Mouse (Mus musculus) A20 (cell line): Measurements from ENCODE around the gene Tex46.

Experiments
- DNase-seq: peaks from one replicate; pipeline ENCODE4 v3.0.0-alpha.2; 2011; ENCODE audit warnings: low read depth, low spot score

Tex46 gene

GRCm38 (mm10) chr4:136631237-136631994 lies 21.2 kb downstream of the Tex46 start:
- DNase-seq, result no peak

DNA sequence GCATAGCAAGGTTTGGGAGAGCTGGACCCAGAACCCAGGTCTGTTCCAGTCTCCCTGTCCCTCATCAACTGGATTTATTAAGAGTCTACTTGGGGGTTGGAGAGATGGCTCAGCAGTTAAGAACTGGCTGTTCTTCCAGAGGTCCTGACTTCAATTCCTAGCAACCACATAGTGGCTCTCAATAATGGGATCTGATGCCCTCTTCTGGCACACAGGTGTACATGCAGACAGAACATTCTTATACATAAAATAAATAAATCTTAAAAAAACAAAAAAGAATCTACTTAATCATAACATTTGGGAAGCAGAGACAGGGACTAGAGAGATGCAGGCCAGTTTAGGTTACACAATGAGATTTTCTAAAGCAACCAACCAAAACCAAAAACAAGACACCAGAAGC lies 25.8 kb downstream of the Tex46 start:
- no peak for DNase-seq

DNA sequence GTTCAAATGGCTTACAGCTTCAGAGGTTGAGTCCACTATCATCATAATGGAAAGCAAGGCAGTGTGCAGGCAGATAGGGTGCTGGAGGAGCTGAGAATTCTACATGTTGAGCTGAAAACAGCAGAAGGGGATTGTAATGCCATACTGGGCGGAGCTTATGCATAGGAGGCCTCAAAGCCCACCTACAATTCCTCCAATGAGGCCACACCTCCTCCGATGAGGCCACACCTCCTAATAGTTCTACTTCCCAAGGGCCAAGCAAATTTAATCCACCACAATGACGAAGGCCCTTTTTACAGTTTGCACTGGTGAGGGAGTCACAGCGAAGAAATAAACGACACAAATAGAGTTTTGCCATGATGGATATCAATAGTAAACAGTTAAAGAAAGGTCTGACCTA lies 26.3 kb downstream of the Tex46 start:
- DNase-seq, result no peak

- no peak for DNase-seq
Observed at GRCm38 (mm10) chr4:136636983-136637562, 26.8 kb downstream of the Tex46 start.

- DNase-seq, result no peak
Observed at GRCm38 (mm10) chr4:136637563-136638229, 27.5 kb downstream of the Tex46 start.

GRCm38 (mm10) chr4:136638230-136638750 lies 28.1 kb downstream of the Tex46 start:
- no peak for DNase-seq

DNA sequence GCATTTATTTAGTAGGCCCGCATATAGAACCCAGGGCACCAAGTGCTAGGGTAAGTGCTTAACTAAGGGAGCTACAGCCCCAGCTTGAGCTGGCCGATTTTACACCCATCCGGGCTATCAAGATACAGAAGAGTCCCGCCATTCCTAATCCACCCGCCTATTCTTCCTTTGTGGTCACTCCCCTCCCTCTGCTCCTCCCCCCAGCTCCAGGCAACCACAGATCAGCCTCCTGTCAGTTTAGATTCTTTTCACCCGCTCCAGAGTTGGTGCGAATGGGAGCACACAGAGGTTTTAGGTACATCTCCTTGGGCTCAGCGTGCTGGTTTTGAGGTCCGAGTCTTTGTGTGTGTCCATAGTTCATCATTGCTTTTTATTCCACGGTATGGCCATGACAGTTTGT lies 28.7 kb downstream of the Tex46 start:
- DNase-seq, result no peak

- peak; percentile 62 for DNase-seq
Observed at GRCm38 (mm10) chr4:136648922-136649479, 38.8 kb downstream of the Tex46 start.

GRCm38 (mm10) chr4:136649480-136650196 lies 39.4 kb downstream of the Tex46 start:
- DNase-seq, result no peak

GRCm38 (mm10) chr4:136650261-136650660 lies 40.0 kb downstream of the Tex46 start:
- DNase-seq, result no peak

DNA sequence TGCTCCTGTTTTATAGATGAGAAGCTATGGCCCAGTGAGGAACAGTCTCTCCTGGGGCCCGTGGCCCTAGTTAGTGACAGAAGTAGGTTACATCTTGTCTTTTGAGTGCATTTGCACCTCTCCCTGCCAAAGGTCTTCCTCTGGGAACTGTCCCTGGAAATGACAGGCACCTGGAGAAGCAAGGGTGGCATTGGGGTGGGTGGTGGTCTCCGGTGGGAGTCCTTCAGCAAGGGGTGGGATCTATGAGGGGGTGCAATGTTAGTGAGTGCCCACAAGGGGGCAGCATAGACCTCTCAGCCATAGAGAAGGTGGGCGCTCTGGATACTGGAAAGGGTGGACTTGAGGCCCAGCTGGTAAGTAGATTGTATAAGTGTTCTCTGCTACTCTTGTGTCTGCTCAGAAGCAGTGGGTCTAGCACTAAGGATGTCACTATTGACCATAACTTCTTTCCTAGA lies 41.1 kb downstream of the Tex46 start:
- peak; percentile 52 for DNase-seq

DNA sequence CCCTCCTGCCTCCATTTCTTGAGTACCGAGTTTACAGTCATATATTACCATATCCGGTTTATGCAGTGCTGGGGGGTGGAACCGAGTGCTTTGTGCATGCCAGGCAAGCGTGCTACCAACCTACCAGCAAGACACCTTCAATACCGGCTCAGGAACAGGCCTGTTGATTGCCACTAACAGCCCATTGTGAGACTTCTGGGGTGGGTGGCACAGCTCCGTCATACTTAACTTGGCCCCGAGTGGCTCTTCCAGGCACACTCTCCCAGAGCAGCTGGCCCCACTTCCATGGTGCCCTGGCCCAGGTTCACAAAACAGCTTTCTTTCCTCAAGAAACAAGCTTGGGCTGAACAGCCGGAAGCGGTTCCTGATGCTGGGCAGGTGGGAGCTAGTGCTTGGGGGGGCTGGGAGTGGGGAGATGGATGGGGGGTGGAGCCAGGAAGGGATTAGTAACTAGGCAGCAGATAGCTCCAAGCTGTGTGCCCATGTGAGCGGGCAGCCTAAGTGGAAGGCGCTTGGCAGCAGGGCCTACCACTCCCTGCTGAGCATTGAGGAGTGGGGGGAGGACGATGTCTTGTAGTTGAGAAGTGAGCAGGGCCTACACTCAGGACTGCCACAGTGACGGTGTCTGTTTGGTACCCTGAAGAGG lies 41.8 kb downstream of the Tex46 start:
- DNase-seq, result no peak

GRCm38 (mm10) chr4:136652528-136652910 lies 42.3 kb downstream of the Tex46 start:
- DNase-seq, result no peak

DNA sequence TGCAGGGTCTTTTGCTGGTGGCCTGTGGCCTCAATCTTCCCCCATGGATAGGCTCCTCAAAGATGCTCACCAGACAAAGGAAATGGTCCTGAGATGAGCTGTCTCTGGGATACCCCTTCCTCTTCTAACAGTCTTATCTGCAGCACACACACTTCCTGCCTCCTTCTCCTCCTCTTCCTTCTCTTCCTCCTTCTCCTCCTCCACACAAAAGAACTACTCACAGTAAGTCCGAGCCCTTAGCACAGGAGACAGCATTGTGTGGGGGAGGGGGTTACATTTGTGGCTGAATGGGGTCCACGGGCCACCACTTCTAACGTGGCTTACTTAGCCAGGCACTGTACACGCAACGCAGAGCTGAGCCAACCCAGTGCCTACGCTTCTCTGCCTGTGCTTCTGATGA lies 42.8 kb downstream of the Tex46 start:
- no peak for DNase-seq

DNA sequence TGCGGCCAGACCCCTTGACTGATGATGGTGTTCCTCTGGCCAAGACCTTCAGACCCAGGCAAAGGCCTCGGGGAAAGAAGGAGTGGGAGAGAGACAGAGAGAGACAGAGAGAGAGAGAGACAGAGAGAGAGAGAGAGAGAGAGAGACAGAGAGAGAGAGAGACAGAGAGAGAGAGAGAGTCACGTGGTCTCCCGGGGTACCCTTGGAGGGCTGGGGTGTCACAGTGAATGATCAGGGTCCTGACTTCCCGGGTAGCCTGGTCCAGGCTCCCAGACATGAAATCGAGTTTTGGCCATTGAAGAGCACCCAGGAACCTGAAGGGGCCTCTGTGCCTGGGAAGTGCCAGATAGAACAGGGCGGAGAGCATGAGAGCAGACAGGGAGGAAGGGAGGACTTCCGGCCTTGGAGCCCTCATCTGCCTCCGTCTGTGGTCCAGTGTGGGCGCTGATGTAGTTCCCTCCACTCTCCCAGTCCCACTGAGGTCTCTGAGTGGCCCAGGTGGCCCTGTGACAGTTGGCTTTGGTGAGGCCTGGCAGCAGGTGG lies 43.5 kb downstream of the Tex46 start:
- DNase-seq, result no peak

GRCm38 (mm10) chr4:136657914-136658313 lies 47.7 kb downstream of the Tex46 start:
- DNase-seq, result no peak
